Mouse (Mus musculus): Measurements from ENCODE around the gene Olfr1387. TPM values are rescaled to one million over a fixed set of nuclear protein-coding genes. Genes with fewer than 3 reads are reported as not detected.
"Not testable (repeated sequence)": the region's sequence is repeated elsewhere in the genome, so short reads cannot be mapped to it uniquely, and the experiment has no call there.

The Olfr1387 gene
- polyA plus RNA-seq, 1 experiment, result not detected

GRCm38 (mm10) chr11:49485973-49486372 is 30.8 kb downstream of the Olfr1387 start:
- H3K36me3 ChIP-seq (ENCODE audit: control insufficient read depth, insufficient read depth, low read length), result no peaks in the 10 kb centered on the region
- TF ChIP-seq CTCF (IDR thresholded peaks at IDR 0.05; ENCODE audit: control insufficient read depth, insufficient read depth, insufficient replicate concordance, low read depth, low read length), result no peak
- TF ChIP-seq POLR2A (IDR thresholded peaks at IDR 0.05; ENCODE audit: control insufficient read depth, low read depth, low read length), result no peak
- no peak overlapping the region for H3K4me3 ChIP-seq (ENCODE audit: control insufficient read depth, low read depth, low read length)

GRCm38 (mm10) chr11:49488770-49489169 is 33.6 kb downstream of the Olfr1387 start, which contains the start of gene Olfr1385:
Gene Olfr1385 (plus strand): TSS chr11:49489070.
- H3K27ac ChIP-seq (ENCODE audit: control insufficient read depth, insufficient read depth, low read depth, low read length); H3K4me3 ChIP-seq (ENCODE audit: control insufficient read depth, low read depth, low read length); H3K27me3 ChIP-seq (ENCODE audit: control insufficient read depth, insufficient read depth, low read length); H3K36me3 ChIP-seq (ENCODE audit: control insufficient read depth, insufficient read depth, low read length); H3K4me1 ChIP-seq (ENCODE audit: control insufficient read depth, insufficient read depth, low read length): not testable (repeated sequence)

More at GRCm38 (mm10) chr11:49485973-49486372, 30.8 kb downstream of the Olfr1387 start:
- Histone ChIP-seq H3K4me1 (ENCODE audit: control insufficient read depth, insufficient read depth, low read length) (no peaks in the 10 kb centered on the region), H3K27ac (ENCODE audit: control insufficient read depth, insufficient read depth, low read depth, low read length) (no peak overlapping the region), H3K27me3 (ENCODE audit: control insufficient read depth, insufficient read depth, low read length) (no peaks in the 10 kb centered on the region)

Other genes starting within 250 kb of the Olfr1387 start
- 13.9 and 16.0 TPM in 2 replicates for gene Mgat1, start 211.2 kb upstream of the Olfr1387 start, polyA plus RNA-seq (2012; rRNA removed)
- gene Olfr1393, start 177.0 kb upstream of the Olfr1387 start, polyA plus RNA-seq (2012; rRNA removed), result 4.6 and 4.7 TPM in 2 replicates
- gene Olfr1392, start 170.1 kb upstream of the Olfr1387 start, polyA plus RNA-seq (2012; rRNA removed), result 2.2 and 2.8 TPM in 2 replicates
- not detected in 2 replicates for gene Olfr10, start 150.6 kb upstream of the Olfr1387 start, polyA plus RNA-seq (2012; rRNA removed)
- not detected in 2 replicates for gene Olfr1391, start 132.6 kb upstream of the Olfr1387 start, polyA plus RNA-seq (2012; rRNA removed)
- not detected in 2 replicates for gene Olfr1390, start 120.2 kb upstream of the Olfr1387 start, polyA plus RNA-seq (2012; rRNA removed)
- gene Olfr1389, start 32.3 kb upstream of the Olfr1387 start, polyA plus RNA-seq (2012; rRNA removed), result 0.16 and 0.21 TPM in 2 replicates
- 0.19 TPM in 1 of 2 replicates, not detected in the other for gene Olfr1388, start 18.7 kb upstream of the Olfr1387 start, polyA plus RNA-seq (2012; rRNA removed)
- not detected in 2 replicates for gene Olfr1386, start 9.7 kb downstream of the Olfr1387 start, polyA plus RNA-seq (2012; rRNA removed)
- not detected in 2 replicates for gene Olfr1385, start 33.7 kb downstream of the Olfr1387 start, polyA plus RNA-seq (2012; rRNA removed)
- gene Olfr1384, start 51.4 kb downstream of the Olfr1387 start, polyA plus RNA-seq (2012; rRNA removed), result not detected in 2 replicates
- not detected in 2 replicates for gene Olfr1383, start 64.3 kb downstream of the Olfr1387 start, polyA plus RNA-seq (2012; rRNA removed)
- gene Olfr1382, start 72.9 kb downstream of the Olfr1387 start, polyA plus RNA-seq (2012; rRNA removed), result 0.16 TPM in 1 of 2 replicates, not detected in the other
- not detected in 2 replicates for gene Olfr1381, start 88.1 kb downstream of the Olfr1387 start, polyA plus RNA-seq (2012; rRNA removed)
- gene Olfr1380, start 101.5 kb downstream of the Olfr1387 start, polyA plus RNA-seq (2012; rRNA removed), result not detected in 2 replicates
- 4.5 and 4.9 TPM in 2 replicates for gene Flt4, start 153.9 kb downstream of the Olfr1387 start, polyA plus RNA-seq (2012; rRNA removed)
- 0.38 TPM in 1 of 2 replicates, not detected in the other for gene Scgb3a1, start 208.3 kb downstream of the Olfr1387 start, polyA plus RNA-seq (2012; rRNA removed)

All from testis, adult 2 months (tissue).